Mouse (Mus musculus): ENCODE measurements around the gene Hddc3. TPM values are rescaled to one million over a fixed set of nuclear protein-coding genes. Genes with fewer than 3 reads are reported as not detected.

Gene Hddc3
- polyA plus RNA-seq, 1 experiment = 20.4 TPM

DNA sequence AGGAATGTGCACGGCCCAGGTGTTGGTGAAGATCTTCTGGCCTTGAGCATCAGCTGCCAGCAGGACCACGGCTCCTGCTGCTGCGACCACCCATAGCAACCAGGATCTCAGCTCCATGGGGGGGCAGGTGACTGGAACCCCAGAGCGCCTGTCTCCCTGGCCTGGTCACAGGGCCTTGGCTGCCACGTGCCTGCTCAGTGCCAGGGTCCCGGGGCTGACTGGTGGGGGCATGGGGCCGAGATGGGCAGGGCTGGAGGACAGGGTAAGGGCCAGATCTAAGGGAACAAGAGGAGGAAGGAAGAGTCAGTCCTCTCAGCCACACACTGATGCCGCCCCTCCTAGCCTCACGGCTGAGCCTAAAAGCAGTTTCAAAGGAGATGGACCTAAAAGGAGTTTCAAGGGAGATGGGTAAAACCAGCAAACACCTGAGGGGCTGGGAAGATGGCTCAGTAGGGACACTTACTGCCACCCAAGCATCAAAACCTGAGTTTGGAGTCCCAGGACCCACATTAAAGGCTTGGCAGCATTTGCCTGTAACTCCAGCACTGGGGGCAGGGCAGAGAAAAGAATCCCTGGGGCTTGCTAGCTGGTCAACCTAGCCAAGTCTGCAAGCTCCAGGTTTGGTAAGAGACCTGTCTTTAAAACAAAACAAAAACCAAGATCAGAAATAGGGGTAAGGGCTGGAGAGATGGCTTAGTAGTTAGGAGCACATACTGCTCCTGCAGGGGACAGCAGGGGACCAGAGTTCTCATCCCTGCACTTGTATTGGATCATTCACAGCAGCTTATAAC lies 55.9 kb downstream of the Hddc3 start:
- no peak for TF ChIP-seq CTCF (IDR thresholded peaks at IDR 0.05; ENCODE audit: insufficient read depth, low read length)
- no peak for TF ChIP-seq POLR2A (IDR thresholded peaks at IDR 0.05; ENCODE audit: borderline replicate concordance, extremely low read depth, low read depth, low read length)
- Histone ChIP-seq H3K4me3 (replicated peaks; ENCODE audit: extremely low read depth, low read depth, low read length) (no peak overlapping the region), H3K4me1 (ENCODE audit: control insufficient read depth, insufficient read depth, low read length) (peaks cover 10% of the 10 kb centered on the region; the same call in 1 of the 2 replicates)
- 59% methylated on average over 9 of the region's 9 CpGs for WGBS
- no peak for DNase-seq

DNA sequence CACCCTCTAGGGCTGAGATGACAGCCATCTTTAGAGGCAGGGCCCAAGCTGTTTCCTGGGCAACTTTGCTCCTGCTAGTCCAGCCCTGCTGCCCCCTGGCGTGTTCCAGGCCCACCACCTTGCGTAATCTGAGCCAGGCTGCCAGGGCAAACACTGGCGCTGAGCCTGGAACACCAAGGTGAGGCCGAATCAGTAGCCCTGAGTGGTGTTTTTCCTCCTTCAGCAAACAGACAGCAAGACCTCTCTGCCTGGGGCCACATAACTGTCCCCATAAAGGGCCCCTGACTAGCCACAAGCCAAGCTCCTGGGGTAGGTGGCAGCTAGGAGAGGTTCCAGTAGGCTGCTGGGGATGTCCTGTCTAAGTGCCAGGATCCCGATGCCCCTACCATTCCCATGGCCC lies 57.2 kb downstream of the Hddc3 start:
- WGBS = 27% methylated on average over 5 of the region's 5 CpGs
- DNase-seq = peak; percentile 81
- no peak overlapping the region for H3K4me3 ChIP-seq (replicated peaks; ENCODE audit: extremely low read depth, low read depth, low read length)

More for the DNA sequence above, 57.2 kb downstream of the Hddc3 start:
- TF ChIP-seq POLR2A (IDR thresholded peaks at IDR 0.05; ENCODE audit: borderline replicate concordance, extremely low read depth, low read depth, low read length) (no peak), CTCF (IDR thresholded peaks at IDR 0.05; ENCODE audit: insufficient read depth, low read length) (0 out of 2 replicates have a peak, but pooled peaks have one; percentile 10)
- H3K4me1 ChIP-seq (ENCODE audit: control insufficient read depth, insufficient read depth, low read length) = peaks cover 13% of the 10 kb centered on the region; the same call in 1 of the 2 replicates

Other genes with a start within 250 kb of the Hddc3 start
- 144 and 162 TPM in 2 replicates for gene Idh2, start 227.7 kb upstream of the Hddc3 start, polyA plus RNA-seq (2012; rRNA removed)
- gene Sema4b, start 156.3 kb upstream of the Hddc3 start, polyA plus RNA-seq (2012; rRNA removed) = 14.7 and 19.0 TPM in 2 replicates
- gene Cib1, start 110.3 kb upstream of the Hddc3 start, polyA plus RNA-seq (2012; rRNA removed) = 93.8 and 94.6 TPM in 2 replicates
- 2.4 and 3.2 TPM in 2 replicates for gene Gdpgp1, start 110.2 kb upstream of the Hddc3 start, polyA plus RNA-seq (2012; rRNA removed)
- gene Ttll13, start 96.7 kb upstream of the Hddc3 start, polyA plus RNA-seq (2012; rRNA removed) = 1.2 and 1.3 TPM in 2 replicates
- 21.0 and 26.2 TPM in 2 replicates for gene Ngrn, start 81.9 kb upstream of the Hddc3 start, polyA plus RNA-seq (2012; rRNA removed)
- 11.9 and 14.4 TPM in 2 replicates for gene Vps33b, start 73.5 kb upstream of the Hddc3 start, polyA plus RNA-seq (2012; rRNA removed)
- gene Prc1, start 48.7 kb upstream of the Hddc3 start, polyA plus RNA-seq (2012; rRNA removed) = 2.0 and 5.2 TPM in 2 replicates
- gene Rccd1, start 18.6 kb upstream of the Hddc3 start, polyA plus RNA-seq (2012; rRNA removed) = 10.8 and 12.2 TPM in 2 replicates
- 102 and 105 TPM in 2 replicates for gene Unc45a, start 2.1 kb upstream of the Hddc3 start, polyA plus RNA-seq (2012; rRNA removed)
- gene Man2a2, start 28.3 kb downstream of the Hddc3 start, polyA plus RNA-seq (2012; rRNA removed) = 93.7 and 96.3 TPM in 2 replicates
- gene Fes, start 44.8 kb downstream of the Hddc3 start, polyA plus RNA-seq (2012; rRNA removed) = 51.4 and 60.1 TPM in 2 replicates
- gene Furin, start 62.3 kb downstream of the Hddc3 start, polyA plus RNA-seq (2012; rRNA removed) = 106 and 114 TPM in 2 replicates
- 0.42 and 0.75 TPM in 2 replicates for gene Blm, start 192.0 kb downstream of the Hddc3 start, polyA plus RNA-seq (2012; rRNA removed)